Mouse (Mus musculus): ENCODE data around the gene Spata31d1b.

Spata31d1b gene

GRCm38 (mm10) chr13:59750310-59750709 is 38.2 kb downstream of the Spata31d1b start:
- no peak for DNase-seq (ENCODE audit: low spot score)

GRCm38 (mm10) chr13:59756906-59757305 is 44.8 kb downstream of the Spata31d1b start:
- no peak for DNase-seq (ENCODE audit: low spot score)

GRCm38 (mm10) chr13:59762791-59763190 is 50.7 kb downstream of the Spata31d1b start:
- no peak for DNase-seq (ENCODE audit: low spot score)

- no peak for DNase-seq (ENCODE audit: low spot score)
Observed at GRCm38 (mm10) chr13:59766786-59767515, 54.9 kb downstream of the Spata31d1b start.

- DNase-seq (ENCODE audit: low spot score) = no peak
Observed at GRCm38 (mm10) chr13:59768531-59768930, 56.4 kb downstream of the Spata31d1b start.

All from ovary, postnatal 14 days (tissue).